Mouse (Mus musculus) kidney, adult 2 months (tissue): ENCODE results near the gene Ly6g. TPM values are rescaled to one million over a fixed set of nuclear protein-coding genes. Genes with fewer than 3 reads are reported as not detected.
"Not testable (repeated sequence)": the region's sequence is repeated elsewhere in the genome, so short reads cannot be mapped to it uniquely, and the experiment has no call there.

ENCODE experiments used
- DNase-seq: peaks from one replicate; pipeline ENCODE4 v3.0.0; 2021
- H3K27ac ChIP-seq: fragments of 200-500 bp; 2 replicates; pipeline ENCODE4 v1.5.1; 2012; ENCODE audit warnings: low read depth, low read length, control low read depth, inconsistent platforms; ENCODE audit not compliant: insufficient read depth
- H3K27me3 ChIP-seq: fragments of 200-500 bp; replicated peaks from 2 replicates; pipeline ENCODE4 v1.6.1; 2012; ENCODE audit warnings: mild to moderate bottlenecking, moderate library complexity, low read length, inconsistent platforms; ENCODE audit not compliant: control insufficient read depth, insufficient read depth
- H3K36me3 ChIP-seq: fragments of 200-500 bp; 2 replicates; pipeline ENCODE4 v1.6.1; 2012; ENCODE audit warnings: mild to moderate bottlenecking, moderate library complexity, low read length, inconsistent platforms; ENCODE audit not compliant: control insufficient read depth, insufficient read depth
- H3K4me1 ChIP-seq: fragments of 200-500 bp; 2 replicates; pipeline ENCODE4 v1.6.1; 2011; ENCODE audit warnings: low read length; ENCODE audit not compliant: control insufficient read depth, insufficient read depth
- H3K4me3 ChIP-seq: fragments of 200-500 bp; 2 replicates; pipeline ENCODE4 v1.5.1; 2011; ENCODE audit warnings: mild to moderate bottlenecking, low read depth, low read length, control low read depth; ENCODE audit not compliant: insufficient read depth
- CTCF ChIP-seq: fragments of 200-500 bp; conservative IDR thresholded peaks from 2 replicates; pipeline ENCODE4 v1.5.1; 2011; ENCODE audit warnings: low read depth, mild to moderate bottlenecking, control low read depth, low read length, moderate library complexity, mixed read lengths; ENCODE audit not compliant: insufficient read depth, insufficient read length
- POLR2A ChIP-seq: fragments of 200-500 bp; IDR thresholded peaks from one replicate; pipeline ENCODE4 v1.6.1; 2011; ENCODE audit warnings: low read depth, low read length, control low read depth
- WGBS: fragments of 180-500 bp; shearing (Covaris S2); methylation state at CpG from one replicate; pipeline ENCODE4 v1.1.7; 2018; 5-methylcytosine and 5-hydroxymethylcytosine counted together
- polyA plus RNA-seq: library from polyadenylated mRNA; depleted of rRNA; stranded (reverse); fragments of >200 nt; gene quantifications from 2 replicates; pipeline ENCODE4 v1.2.3, GENCODE M21; 2012; rRNA removed

The Ly6g gene
- polyA plus RNA-seq, 1 experiment: 0.08 TPM

GRCm38 (mm10) chr15:75141812-75142360 lies 13.2 kb upstream of the Ly6g start:
- 49% methylated on average over 6 of the region's 6 CpGs for WGBS
- H3K4me3 ChIP-seq, H3K4me1 ChIP-seq, H3K27me3 ChIP-seq, H3K27ac ChIP-seq, H3K36me3 ChIP-seq: not testable (repeated sequence)
- peak; percentile 7 for DNase-seq
- peak; percentile 42 for TF ChIP-seq CTCF

DNA sequence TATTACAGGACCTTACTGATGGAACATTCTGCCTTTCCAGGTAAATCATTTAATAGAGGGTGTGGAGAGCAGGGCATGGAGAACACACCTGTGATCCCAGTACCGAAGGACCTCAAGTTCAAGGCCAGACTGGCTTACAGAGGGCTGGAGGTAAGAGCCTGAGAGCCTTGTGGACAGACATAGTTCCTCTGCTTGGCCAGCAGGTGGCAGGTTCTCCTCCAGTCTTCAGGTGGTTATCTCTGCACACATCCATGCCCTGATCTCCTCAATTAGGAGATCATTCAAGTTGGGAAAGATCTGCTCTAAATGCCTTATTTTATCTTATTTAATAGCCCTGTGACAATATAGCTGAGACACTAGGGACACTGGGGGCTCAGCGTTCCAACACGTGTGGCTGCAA lies 11.3 kb upstream of the Ly6g start:
- TF ChIP-seq CTCF (peak; percentile 68), POLR2A (no peak)
- 59% methylated on average over 3 of the region's 3 CpGs for WGBS
- Histone ChIP-seq H3K27ac (no peak overlapping the region), H3K27me3 (no peaks in the 10 kb centered on the region; the same call in 1 of the 2 replicates), H3K36me3 (no peaks in the 10 kb centered on the region), H3K4me1 (no peaks in the 10 kb centered on the region), H3K4me3 (no peak overlapping the region)
- DNase-seq: peak; percentile 10

- TF ChIP-seq POLR2A: no peak
- TF ChIP-seq CTCF: no peak
- no peaks in the 10 kb centered on the region for H3K4me1 ChIP-seq
- H3K36me3 ChIP-seq: no peaks in the 10 kb centered on the region
- no peak overlapping the region for H3K27ac ChIP-seq
- no peaks in the 10 kb centered on the region for H3K27me3 ChIP-seq
- no peak for DNase-seq
- no peak overlapping the region for H3K4me3 ChIP-seq
Observed at GRCm38 (mm10) chr15:75153087-75153486, 2.0 kb upstream of the Ly6g start.

DNA sequence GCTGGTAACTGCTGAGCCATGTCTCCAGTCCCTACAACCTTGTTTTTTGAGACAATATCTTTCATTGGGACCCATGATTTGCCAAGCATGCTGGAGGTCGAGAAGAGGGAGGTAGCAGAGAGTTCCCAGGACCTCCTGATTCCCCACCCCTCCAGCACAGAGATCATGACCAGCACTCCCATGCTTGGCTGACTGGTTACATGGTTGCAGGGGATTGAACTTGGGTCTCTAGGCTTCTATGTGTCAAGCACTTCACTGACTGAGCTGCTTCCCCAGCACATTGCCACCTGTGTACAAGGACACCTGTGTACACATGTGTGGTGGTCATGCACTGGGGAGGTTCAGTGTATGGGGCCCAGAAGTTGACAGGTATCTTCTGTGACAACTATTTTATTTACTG lies 2.6 kb downstream of the Ly6g start:
- Histone ChIP-seq H3K36me3 (no peaks in the 10 kb centered on the region), H3K4me1 (no peaks in the 10 kb centered on the region), H3K27me3 (no peaks in the 10 kb centered on the region), H3K4me3 (no peak overlapping the region), H3K27ac (no peak overlapping the region)
- WGBS: 37% methylated on average over 1 of the region's 1 CpGs
- no peak for DNase-seq
- TF ChIP-seq POLR2A (no peak), CTCF (no peak)

DNA sequence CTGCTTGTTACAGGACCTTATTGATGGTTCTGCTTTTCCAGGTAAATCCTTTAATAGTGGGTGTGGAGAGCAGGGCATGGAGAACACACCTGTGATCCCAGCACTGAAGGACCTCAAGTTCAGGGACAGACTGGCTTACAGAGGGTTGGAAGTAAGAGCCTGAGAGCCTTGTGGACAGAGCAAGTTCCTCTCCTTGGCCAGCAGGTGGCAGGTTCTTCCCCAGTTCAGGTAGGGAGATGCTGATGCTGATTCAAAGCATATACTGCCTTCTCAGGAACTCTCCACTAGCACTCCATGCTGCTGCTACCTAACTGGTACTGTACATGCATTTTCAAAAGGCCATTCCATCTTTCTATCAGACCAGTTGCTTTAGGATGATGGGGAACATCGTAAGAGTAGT lies 20.5 kb downstream of the Ly6g start:
- Histone ChIP-seq H3K36me3 (no peaks in the 10 kb centered on the region), H3K4me3 (no peak overlapping the region), H3K27ac (no peak overlapping the region), H3K27me3 (no peaks in the 10 kb centered on the region), H3K4me1 (no peaks in the 10 kb centered on the region)
- peak; percentile 48 for DNase-seq
- 72% methylated on average over 1 of the region's 1 CpGs for WGBS
- TF ChIP-seq CTCF (peak; percentile 84), POLR2A (no peak)

DNA sequence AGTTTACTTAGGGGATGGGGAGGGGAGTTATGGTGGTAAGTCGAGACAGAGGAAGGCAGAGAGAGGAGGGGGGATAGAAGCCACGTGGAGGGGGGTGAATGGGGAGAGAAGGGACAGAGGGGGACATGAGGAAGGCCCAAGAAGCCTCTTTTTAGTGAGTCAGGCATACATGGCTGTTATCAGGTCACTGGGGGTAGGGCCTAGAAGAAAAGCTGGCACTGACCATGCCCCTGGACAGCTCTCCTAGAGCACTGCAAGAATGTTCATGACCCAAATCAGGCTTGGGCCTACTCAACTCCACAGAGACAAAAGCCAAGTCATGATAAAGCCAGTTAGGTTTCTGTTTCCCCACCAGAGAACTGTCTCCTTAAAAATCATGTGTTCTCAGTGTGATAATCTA lies 31.3 kb downstream of the Ly6g start:
- H3K4me1 ChIP-seq: no peaks in the 10 kb centered on the region
- no peak for DNase-seq
- H3K27me3 ChIP-seq: no peaks in the 10 kb centered on the region
- H3K4me3 ChIP-seq: no peak overlapping the region
- H3K36me3 ChIP-seq: no peaks in the 10 kb centered on the region
- no peak for TF ChIP-seq POLR2A
- no peak for TF ChIP-seq CTCF
- WGBS: 37% methylated on average over 2 of the region's 2 CpGs
- no peak overlapping the region for H3K27ac ChIP-seq

GRCm38 (mm10) chr15:75189116-75189515 lies 34.1 kb downstream of the Ly6g start:
- H3K4me3 ChIP-seq: no peak overlapping the region
- H3K36me3 ChIP-seq: no peaks in the 10 kb centered on the region
- no peaks in the 10 kb centered on the region for H3K4me1 ChIP-seq
- no peaks in the 10 kb centered on the region for H3K27me3 ChIP-seq
- no peak for TF ChIP-seq POLR2A
- TF ChIP-seq CTCF: peak; percentile 65
- peak; percentile 42 for DNase-seq
- no peak overlapping the region for H3K27ac ChIP-seq
- 61% methylated on average over 2 of the region's 2 CpGs for WGBS

DNA sequence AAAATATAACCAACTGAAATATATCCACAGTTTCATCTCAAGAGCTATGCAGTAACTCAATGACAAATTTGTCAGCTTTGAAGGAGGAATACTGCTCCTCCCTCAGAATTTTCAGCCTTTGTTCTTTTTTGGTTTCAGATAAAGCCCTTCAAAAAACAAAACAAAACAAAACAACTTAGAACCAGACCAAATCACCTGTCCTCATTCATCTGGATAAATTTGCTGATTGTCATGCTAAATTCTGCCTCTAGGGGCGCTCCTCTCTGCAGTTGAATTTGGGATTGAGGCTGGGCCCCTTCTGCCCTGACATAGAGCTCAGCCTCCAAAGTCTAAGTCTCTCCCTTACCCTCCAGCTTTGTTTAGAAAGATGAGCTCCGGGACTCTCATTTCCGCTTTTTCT lies 35.5 kb downstream of the Ly6g start:
- H3K4me1 ChIP-seq, H3K27me3 ChIP-seq, H3K27ac ChIP-seq, H3K4me3 ChIP-seq, H3K36me3 ChIP-seq, DNase-seq: not testable (repeated sequence)
- WGBS: 7% methylated on average over 1 of the region's 3 CpGs

Other genes with a start within 250 kb of the Ly6g start
- 0.52 and 0.56 TPM in 2 replicates for gene Ly6i, start 171.8 kb upstream of the Ly6g start, polyA plus RNA-seq
- gene Ly6a, start 157.2 kb upstream of the Ly6g start, polyA plus RNA-seq: 746 and 874 TPM in 2 replicates
- gene Ly6c1, start 106.4 kb upstream of the Ly6g start, polyA plus RNA-seq: 497 and 511 TPM in 2 replicates
- 7.3 and 28.3 TPM in 2 replicates for gene Ly6c2, start 43.3 kb upstream of the Ly6g start, polyA plus RNA-seq
- gene BC025446, start 61.1 kb downstream of the Ly6g start, polyA plus RNA-seq: 45.0 and 46.9 TPM in 2 replicates
- gene Ly6f, start 113.2 kb downstream of the Ly6g start, polyA plus RNA-seq: 3.1 and 3.3 TPM in 2 replicates